Mouse (Mus musculus) adrenal gland, adult 8-10 months (tissue): ENCODE data around the gene Slc37a3. TPM values are rescaled to one million over a fixed set of nuclear protein-coding genes. Genes with fewer than 3 reads are reported as not detected.

Experiments used
- DNase-seq: peaks from one replicate; pipeline ENCODE4 v3.0.0; 2022
- total RNA-seq, 4 experiments: library from RNA; stranded (reverse); gene quantifications; 2 replicates each; pipeline ENCODE4 v1.2.4; 2022

The Slc37a3 gene
- total RNA-seq, 4 experiments from 2014 or later = 32.3 to 57.1 (median 44.0) TPM

DNA sequence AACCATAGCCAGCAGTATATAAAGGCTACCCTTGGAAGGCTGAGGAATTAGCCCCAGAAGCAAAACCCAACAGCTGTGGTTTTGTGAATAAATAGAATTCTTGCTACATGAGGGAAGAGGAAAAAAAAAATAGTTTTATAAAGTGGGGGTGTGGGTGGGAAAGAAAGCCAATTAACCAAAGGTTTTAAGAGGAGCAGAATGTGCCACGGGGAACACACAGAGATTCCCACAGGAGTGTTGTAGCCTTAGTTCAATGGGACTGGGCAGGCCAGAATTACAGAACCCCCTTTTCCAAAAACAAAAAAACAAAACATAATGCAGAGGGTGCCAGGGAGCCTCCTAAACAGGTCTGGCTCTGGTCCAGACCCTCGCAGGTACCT lies 58.9 kb downstream of the Slc37a3 start:
- no peak for DNase-seq

DNA sequence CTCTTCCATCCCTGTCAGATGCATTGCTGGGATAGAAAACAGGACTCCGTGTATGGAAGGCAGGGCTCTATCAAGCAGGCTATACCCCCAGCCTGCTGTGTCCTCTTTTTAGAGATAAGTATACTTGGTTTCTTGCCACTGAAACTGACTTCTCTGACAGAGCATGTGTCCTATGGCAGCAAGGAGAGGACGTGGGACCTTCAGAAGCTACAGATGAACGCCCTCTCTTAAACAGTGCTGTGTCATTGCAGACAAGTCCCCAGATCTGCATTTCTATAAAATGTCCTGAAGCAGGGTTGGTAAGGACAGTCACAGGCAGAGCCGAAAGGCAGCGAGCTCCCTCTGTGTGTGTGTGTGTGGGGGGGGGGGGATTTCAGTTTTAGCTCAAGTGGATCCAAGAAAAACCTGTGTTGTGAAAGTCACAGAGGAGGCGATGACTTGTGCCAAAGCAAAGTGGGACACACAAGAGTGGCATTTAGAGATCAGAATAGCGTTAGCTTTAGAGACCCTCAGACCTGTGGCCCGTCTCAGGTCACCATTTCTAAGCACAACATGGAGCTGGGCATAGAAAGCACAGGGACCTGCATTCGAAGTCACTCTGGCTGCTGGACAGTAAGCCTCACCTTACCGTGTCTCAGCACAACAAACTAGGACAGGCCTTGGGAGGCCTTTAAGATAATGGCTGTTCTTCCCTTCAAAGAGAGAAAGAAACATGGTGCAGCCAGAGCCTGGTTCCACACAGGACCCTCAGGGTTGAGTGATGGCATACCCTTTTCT lies 59.4 kb downstream of the Slc37a3 start:
- DNase-seq = no peak

DNA sequence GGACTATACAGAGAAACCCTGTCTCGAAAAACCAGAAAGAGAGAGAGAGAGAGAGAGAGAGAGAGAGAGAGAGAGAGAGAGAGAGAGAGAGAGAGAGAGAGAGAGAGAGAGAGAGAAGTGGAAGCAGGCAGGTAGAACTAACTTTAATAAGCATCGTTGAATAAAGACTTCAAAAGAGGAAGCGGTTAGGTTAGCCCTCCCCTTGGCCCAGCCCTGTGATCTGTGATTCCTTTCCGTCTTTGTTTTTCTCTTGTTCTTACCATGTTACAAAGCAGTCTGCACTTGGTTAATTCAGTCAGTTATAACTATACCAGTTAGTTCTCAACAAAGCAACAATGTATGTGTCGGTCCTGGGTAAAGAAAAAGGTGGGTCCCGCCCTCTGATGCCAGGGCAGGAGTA lies 61.4 kb downstream of the Slc37a3 start:
- DNase-seq = no peak

DNA sequence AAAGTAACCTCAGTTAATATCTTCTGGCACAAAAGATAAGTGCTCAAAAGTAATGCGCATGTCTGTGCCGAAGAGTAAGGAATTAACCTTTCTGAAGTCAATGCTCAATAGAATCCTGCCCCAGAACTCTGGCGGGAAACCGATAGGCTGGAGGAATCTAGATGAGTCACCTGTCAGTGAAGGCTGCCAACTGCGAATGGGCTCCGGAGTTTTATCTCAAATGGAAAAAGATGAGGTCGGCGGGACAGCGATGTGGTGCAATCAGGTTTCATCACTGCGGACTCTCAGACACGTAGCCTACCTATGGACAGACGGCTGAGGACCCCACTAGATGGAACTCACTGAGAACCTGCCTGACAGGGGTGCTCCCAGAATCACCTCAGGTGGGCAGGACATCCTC lies 63.0 kb downstream of the Slc37a3 start:
- peak; percentile 72 for DNase-seq

DNA sequence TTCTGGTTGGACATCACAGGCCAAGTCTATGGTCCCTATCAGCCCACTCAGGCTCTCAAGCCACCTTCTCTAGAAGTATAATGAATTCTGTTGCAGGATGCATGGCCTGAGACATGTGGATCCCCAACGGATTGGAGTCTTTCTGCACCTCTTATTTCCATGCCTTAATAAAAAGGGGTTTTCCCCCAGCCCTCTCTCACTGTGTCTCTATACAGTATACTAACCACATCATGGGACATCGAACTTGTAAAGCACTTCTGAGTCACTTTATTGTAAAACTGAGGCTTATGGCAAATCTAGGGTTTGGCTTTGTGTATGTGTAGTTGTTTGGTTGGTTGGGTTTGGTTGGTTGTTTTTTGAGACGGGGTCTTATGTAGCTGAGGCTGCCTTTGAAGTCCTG lies 65.7 kb downstream of the Slc37a3 start:
- no peak for DNase-seq

DNA sequence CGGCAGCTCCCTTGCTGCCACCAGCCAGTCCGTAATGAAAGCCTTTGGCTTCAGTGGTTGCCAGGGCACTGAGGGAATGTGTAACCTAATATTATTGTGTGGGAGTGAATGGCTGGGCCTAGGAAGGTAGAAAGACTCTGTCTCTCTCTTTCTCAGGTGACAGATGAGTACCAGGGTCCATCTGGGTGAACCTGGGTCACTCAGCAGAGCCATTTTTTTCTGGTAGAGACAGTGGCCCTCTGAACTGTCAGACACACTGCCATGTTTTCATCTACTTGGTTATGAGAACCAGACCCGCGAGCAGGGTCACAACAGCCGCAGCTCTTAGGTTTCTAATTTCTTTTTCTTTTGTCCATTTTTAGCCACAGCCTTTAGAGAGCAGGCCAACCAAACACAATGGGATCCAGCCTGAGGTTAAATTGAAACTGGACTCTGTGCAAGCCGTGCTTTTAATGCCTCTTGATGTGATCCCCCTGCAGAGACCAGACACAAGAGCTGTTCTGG lies 73.1 kb downstream of the Slc37a3 start:
- no peak for DNase-seq

DNA sequence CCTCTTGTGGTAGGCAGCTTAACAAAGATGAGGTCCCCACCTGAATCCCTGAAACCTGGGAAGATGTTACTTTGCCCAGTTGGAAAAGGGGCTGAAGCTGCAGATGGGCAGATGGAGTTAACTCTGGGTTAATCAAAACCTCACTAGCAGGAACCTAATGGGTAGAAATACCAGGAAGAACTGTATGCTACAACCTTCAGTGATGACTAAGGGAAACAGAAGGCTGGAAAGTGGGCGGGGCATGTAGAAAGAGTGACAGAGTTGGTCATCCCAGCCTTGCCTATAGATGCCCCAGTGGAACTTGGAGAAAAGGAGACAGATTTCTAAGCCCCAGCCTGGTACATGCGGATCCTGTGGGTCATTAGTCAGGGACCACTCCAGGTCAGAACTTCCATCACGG lies 76.0 kb downstream of the Slc37a3 start:
- no peak for DNase-seq

DNA sequence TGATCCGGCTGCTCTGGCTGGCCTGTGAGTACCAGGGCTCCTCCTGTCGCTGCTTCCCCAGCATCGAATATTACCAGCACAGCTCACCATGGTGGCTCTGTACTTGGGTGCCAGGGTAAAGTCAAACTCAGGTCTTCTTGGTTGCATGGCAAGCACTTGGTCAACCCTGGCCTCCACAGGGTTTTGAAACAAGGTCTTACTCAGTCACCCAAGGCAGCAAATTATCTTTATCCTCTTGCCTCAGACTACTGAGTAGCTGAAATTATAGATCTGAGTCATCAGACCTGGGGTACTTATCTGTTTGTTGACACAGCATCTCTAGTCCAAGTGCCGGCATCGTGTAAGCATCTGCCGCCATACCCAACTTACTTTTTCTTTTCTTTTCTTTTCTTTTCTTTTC lies 80.4 kb downstream of the Slc37a3 start:
- peak; percentile 24 for DNase-seq

DNA sequence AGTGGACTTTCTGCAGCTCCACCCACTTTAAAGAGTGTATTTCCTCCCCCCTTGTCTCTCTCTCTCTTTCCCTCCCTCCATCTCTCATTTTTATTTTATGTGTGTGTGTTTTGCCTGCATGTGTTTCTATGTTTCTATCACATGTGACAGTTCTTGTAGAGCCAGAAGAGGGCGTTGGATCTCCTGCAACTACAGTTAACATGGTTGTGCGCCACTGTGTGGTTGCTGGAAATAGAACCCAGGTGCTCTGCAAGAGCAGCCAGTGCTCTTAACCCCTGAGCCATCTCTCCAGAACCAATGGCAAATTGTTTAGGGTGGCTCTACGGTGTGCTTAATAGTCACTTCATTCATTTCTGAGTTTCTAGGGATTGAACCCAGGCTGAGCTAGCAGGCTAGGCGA lies 81.0 kb downstream of the Slc37a3 start:
- no peak for DNase-seq

DNA sequence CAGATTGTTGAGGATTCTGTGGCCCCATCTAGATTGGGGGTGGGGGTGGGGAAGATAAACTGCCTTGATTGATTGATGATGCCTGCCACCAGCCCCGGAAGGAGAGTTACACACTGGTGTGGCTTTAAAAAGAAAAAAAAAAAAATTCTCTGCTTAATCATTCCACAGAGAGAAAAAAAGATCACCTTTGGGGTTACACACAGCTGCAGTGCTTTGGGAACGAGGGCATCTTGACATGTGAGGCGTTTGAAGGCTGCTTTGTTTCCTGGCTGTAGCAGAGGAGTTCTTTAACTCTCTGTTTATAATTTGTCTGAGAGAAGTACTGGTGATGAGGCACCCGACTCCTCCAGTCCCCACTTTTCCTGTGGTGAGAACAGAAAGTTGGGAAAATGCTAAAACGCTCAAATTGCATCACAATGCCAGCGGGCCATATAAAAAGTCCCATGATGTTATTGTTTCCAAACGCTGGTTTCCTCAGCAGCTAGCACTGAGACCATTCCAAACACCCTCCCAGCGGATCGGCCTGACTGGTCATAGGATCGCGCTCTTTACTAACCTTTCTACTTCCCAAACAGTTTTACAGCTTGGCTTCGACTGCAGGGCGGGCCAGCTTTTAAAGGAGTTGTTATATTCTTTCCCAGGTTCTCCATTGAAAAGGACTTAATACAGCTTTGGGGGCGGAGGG lies 81.6 kb downstream of the Slc37a3 start:
- DNase-seq = no peak

DNA sequence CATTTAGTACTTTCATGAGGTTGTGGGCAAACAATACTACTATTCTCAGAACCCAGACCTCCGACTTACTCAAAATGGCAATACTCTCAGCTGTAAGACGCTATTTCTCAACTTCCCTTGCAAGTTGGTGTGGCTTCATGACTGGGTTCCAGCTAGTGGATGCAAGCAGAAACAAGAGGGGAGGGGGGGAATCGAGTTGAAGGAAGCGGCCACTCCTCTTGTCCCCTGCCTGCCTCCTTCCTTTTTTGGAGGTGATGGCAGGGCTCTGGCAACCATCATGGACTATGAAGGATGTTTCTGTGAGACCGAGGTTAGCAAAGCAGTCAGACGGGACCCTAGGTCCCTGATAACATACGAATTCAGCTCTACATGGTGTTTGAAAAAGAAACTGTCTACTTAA lies 87.8 kb downstream of the Slc37a3 start:
- DNase-seq = no peak

DNA sequence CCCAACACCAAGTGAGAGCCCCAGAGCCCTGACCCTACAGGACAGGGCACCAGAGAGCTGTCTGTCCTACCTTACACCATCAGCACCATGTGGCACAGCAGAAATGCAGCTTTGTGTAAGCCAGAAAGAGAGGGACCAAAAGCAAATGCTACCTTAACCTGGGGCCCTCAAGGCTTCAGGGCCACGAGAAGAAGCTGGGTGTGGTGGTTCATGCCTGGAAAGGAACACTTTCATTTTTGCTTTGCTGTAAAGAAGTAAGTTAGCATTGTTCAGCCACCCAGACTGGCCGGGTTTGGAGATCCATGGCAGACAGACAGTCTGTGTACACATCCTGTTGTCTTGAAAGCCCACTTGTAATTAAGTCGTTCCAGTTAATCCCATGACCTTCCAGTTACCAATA lies 89.7 kb downstream of the Slc37a3 start:
- DNase-seq = no peak

DNA sequence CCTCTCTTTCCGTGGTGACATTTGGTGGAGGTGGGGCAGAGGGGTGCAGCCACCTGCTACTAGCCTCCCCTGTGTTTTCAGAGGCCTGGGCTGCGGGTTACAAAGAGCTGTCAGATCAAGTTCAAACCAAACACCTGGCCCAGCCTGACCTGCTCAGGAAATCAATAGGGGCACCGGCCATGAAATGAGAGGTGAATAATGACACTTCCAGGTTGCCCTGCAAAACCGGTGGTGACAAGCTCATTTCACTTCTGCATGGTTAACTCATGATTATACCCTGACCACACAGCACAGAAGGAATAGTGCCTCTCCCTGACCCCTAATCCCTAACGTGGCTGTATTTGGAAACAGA lies 90.8 kb downstream of the Slc37a3 start:
- DNase-seq = no peak

DNA sequence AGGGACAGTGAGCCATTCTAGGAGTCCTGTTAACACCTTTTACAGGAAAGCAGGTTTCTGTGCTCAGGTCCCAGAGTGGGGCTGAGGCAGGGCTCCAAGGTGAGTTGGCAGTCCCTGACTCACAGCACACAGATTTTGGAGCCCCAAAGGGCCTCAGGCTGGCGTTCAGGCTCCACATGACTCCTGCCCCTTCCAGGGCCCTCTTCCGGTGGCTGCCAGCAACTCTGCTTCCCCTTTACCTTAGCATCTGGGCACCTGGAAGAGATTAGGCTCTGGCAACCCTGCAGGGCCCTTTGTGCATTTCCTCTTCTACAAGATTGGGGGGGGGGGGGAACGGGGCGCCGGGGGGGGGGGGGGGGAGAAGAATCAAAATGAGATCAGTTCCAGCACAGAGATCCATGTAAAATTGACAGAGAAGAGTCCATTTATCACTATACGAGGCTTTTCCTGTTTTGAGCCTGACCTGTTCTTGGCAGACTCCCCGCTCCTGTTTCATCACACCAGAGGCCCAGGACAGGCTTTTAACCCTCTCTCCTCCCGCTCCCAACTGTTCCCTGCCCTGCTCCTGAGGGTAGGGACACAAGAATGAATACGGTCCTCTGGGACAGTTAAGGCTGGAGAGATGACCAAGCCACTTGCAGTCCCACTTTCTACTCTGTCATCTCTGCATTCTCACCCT lies 91.3 kb downstream of the Slc37a3 start:
- peak; percentile 31 for DNase-seq

DNA sequence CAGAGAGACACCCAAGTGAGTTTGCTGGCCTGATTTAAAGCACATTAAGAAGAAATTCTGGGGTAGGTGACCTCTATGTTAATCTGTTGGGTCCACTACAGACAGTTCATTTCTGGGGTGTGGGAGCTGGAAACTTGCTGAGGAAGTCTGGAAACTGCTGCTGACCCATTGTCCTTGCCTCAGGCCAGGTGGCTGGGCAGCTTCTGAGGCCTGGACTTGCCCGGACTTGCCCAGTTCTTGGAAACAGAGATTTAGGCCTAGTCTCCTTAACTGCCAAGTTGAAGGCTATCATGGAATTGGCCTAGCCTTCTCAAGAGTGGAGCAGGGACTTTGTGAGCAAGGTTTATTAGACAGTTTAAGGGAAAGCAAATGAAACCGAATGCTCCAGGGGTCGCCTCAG lies 92.6 kb downstream of the Slc37a3 start:
- no peak for DNase-seq

Other genes starting within 250 kb of the Slc37a3 start
- gene Kdm7a, start 170.9 kb downstream of the Slc37a3 start, total RNA-seq = 10 to 100 TPM; 13.5 to 18.7 (median 16.4) TPM
- gene Rab19, start 3.5 kb upstream of the Slc37a3 start, total RNA-seq = under 1 TPM; 0.15 to 0.86 (median 0.67) TPM
- gene Mkrn1, start 42.8 kb upstream of the Slc37a3 start, total RNA-seq = 10 to 100 TPM; 69.0 to 90.4 (median 76.6) TPM
- 10 to 100 TPM in 2 of 4 experiments, 1 to 10 TPM in 2; 7.3 to 14.8 (median 10.4) TPM for gene Dennd2a, start 180.2 kb upstream of the Slc37a3 start, total RNA-seq
- 10 to 100 TPM; 22.2 to 38.8 (median 34.5) TPM for gene Adck2, start 196.2 kb upstream of the Slc37a3 start, total RNA-seq
- gene Gm42420, start 208.1 kb upstream of the Slc37a3 start, total RNA-seq = 1 to 10 TPM in 1 of 4 experiments, under 1 TPM in 2, not detected in 1; 0.62 to 1.3 (median 0.75) TPM
- gene Ndufb2, start 214.9 kb upstream of the Slc37a3 start, total RNA-seq = 100 to 1,000 TPM; 161 to 197 (median 187) TPM